Mouse (Mus musculus) ZHBTc4 (cell line): ENCODE measurements around the gene 6030408B16Rik.
A peak's percentile ranks its signal among the peaks of the same experiment; 100 is the strongest.

Experiments
- DNase-seq: peaks from one replicate; pipeline ENCODE4 v3.0.0-alpha.2; 2011; ENCODE audit warnings: low read depth, low spot score

The 6030408B16Rik gene

DNA sequence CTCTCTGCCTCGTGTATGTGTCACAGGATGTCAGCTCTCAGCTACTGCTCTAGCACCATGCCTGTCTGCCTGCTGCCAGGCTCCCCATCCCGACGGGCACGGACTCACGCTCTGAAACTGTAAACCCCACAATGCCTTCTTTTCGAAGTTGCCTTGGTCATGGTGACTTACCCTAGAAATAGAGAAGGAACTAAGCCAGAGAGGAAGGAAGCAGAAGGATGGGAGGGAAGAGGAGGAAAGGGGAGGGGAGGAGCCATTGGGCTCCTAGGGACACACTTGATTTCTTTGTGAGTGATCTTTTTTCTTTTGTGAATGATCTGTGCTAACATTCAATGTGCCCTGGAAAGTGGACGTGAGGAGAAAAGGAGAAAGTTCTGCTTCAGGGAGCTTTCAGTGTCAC, 5.0 kb downstream of the 6030408B16Rik start:
- no peak for DNase-seq

DNA sequence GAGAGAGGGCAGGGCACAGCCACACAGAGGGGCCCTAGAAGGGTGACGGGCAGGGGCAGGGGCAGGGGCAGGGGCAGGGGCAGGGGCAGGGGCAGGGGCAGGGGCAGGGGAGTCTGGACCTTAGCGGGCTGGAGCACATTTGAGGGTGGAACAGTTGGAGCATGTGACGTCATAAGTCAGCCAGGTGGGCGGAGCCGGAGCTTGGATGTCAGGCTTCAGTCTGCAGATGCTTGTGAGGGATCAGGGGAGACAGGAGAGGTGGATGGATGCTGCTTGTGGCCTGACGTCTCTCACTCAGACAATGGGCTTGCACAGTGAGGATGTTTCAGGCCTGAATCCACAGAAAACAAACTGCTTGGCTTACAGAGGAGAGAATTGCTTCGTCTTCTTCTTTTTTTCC, 5.5 kb downstream of the 6030408B16Rik start:
- DNase-seq: peak; percentile 70

DNA sequence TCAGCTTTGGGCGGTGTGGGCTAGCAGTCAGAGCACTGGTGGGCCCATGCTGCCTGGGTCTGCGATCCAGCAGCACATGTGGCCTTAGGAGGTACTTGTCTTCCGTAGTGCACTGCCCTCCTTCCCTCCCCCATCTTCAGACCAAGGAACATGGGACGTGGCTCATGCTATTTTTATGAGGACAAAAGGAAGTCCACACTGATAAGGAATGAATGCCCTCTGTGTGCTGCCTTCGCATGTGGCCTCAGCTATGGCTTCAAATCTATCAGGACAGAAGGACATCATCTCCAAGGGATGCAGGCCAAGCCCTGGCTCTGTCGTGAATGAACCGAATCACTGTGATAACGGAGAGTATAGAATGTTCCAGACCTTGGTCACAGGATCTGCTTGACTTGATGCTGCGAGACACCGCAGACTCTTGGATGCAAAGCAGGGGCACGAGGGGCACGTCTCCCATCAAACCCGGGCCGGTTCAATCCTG, 6.5 kb downstream of the 6030408B16Rik start:
- DNase-seq: no peak

DNA sequence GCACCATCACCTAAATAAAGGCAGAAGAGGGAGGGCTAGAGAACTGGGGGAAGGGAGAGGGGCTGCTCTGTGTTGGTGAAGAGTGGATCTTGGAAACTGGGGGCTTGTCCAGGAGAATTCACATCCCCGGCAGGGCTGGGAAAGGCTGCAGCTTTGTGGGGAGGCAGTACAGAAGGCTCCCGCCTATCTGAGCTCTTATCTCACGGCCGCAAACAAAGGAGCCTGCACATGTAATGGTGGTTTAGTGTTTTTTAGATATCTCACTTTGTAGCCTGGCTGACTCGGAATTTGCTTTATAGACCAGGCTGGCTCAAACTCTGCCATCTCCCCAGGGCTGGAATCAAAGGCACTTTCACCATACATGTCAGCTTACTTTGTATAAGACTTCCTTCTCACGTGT, 7.1 kb downstream of the 6030408B16Rik start:
- DNase-seq: no peak

DNA sequence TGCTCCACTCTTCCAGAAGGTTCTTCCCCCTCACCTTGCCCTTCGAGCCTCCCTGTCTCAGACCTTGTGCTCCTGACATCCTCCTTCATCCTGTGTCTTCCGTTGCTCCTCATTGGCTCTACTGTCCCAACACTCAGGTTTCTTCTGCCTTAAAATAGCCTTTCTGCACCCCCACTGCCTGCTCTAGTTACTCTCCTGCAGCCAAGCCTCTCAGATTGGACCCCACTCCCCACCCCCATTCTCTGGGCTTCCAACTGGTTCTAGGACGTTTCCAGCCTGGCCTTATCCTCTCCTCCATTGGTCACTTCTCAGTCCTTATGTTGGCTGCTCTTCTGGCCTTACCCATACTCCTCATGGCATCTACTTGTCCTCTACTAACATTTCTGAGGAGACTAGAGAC, 9.2 kb downstream of the 6030408B16Rik start:
- DNase-seq: no peak

DNA sequence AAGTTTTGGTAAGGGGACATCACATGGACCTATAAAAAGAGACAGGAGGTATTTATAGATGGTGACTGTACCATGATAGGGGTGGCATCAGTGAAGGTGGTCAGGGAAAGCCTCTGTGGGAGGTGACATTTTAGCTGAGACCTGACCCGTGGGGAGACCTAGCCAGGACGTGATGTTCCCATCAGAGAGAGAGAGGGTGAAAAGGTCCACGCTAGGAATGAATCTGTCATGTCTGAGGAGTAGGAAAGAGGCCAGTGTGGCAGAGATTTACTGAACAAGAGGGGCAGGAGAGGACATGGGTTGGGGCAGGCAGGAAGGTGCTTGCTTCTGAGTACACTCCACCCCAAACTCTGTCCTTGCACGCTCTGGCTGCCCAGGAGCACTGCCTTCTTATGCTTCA, 10.8 kb downstream of the 6030408B16Rik start:
- no peak for DNase-seq

DNA sequence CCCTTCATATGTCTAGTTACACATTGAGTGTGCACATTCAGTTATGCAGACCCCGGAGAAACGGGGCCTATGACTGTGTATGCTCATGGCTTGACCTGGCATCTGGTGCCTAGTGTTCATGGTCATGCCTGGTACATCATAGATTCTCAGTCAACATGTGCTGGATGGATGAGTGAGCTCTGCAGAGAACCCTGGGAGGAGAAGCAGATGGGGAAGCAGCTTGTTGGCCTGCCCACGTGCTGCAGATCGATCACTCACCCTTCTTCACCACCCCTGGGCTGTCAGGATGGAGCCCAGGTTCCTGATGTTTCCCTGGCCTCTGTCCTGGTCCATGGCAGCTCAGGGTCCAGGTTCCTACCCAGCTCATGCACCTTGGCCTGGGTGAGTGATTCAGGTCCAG, 13.4 kb downstream of the 6030408B16Rik start:
- DNase-seq: no peak

DNA sequence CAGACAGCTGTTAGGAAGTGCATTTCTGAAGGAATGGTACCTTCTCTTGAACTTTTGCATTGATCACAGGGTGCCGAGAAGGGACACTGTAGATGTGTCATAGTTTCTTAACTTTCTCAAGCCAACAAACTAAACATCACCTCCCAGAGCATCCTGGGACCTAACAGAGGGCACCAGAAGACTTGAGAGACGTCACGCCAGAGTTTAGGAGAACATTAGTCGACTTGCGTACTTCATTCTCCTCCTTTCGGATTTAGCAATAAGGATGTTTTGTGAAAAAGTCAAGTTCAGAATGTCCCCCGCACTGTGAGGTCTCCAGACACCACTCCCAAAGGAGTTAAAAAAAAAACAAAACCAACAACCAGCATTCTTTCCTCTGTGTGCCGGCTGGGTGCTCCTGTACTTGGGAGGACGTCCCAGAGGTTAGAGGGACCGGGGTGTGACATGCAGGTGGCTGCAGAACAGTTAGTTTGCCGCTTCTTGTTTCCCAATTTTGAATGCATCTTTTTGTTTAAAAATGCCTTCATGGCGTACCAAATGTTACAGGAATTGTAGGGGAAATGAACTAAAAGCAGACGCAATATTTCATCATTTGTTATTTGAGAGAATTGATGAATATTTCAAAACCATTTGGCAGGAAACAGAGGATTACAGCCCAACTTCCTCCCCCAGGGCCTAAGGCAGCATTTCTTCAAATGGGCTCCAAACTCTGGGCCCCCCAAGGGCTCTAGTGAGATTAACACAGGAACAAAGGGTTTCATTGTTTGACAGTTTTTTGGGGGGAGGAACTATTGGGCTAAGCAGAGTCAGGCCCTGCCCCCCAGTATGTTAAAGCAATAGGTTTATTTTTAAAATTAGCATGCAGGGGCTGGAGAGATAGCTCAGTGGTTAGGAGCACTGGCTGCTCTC, 15.7 kb downstream of the 6030408B16Rik start:
- DNase-seq: no peak

DNA sequence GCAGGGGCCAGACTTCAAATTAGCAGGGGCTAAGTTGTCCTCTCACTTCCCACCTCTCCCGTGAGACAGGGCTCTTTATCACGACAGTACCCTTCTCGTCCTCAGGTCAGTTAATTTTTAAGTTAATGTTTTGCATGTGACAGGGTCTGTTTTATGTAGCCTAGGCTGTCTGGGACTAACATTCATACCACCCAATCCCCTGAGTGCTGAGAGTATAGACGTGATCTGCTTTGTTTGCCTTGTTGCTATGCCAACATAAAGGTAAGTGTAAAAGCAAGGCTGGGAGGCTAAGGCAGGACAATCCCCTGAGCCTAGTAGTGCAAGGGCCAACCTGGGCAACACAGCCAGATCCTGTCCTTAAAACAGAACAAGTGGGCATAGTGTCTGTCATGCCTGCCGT, 16.5 kb downstream of the 6030408B16Rik start:
- DNase-seq: no peak

DNA sequence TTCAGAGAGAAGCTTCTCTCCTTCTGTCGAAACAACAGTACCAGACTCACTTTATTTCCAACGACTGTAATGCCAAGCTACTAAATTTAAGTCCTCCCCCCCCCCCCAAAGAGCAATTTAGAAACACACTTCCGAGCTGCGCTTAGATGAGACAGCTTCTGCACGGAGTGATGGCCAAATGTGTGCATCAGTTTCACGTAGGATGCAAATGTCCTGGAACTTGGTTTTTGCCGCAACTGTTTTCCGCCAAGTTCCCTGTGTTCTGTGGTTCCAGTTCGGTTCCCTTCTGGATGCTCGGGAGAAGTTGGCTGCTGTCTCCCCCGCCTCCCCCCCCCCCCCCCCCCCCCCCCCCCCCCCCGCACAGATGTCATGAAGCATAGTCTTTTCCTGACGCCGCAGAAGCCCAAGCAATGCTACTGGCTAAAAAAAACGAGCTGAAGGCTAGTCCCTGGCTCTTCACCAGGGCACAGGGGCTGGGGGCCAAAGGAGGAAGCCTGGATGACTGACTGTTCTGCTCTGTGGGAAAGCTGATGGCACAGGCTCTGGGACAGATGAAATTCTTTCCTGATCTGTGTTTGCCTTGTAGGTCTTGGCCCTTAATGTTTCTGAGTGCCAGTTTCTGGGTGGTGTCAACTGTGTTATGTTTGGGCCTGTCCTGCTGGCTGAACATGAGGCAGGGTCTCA, 18.2 kb downstream of the 6030408B16Rik start:
- no peak for DNase-seq

DNA sequence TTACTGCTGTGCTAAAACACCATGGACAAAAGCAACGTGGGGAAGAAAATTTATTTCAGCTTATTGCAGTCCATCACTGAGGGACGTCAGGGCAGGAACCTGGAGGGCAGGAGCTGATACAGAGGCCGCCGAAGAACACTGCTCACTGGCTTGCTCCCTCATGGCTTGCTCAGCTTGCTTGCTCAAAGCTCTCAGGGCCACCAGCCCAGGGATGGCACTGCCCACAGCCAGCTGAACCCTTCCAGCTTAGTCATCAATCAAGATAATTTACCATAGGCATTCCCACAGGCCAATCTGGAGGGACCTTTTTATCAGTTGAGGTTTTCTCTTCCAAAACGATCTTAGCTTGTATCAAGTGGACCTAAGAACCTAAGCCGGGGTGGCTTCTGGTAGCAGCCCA, 19.0 kb downstream of the 6030408B16Rik start:
- DNase-seq: no peak

DNA sequence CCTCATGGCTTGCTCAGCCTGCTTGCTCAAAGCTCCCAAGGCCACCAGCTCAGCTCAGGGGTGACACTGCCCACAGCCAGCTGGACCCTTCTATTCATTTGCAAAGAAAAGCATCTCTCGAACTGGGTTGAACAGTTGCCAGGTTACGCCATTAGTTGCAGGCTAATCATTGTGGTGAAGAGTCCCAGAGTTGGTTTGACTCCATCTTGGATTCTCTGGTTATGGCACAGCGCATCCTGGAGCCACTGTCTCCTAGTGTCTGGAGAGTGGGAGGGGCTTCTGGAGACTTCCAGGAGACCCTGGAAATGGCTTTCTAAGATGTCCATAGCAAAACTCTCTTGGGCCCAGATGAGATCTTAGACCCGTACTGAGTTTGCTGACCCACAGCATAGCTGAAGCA, 22.4 kb downstream of the 6030408B16Rik start:
- no peak for DNase-seq

DNA sequence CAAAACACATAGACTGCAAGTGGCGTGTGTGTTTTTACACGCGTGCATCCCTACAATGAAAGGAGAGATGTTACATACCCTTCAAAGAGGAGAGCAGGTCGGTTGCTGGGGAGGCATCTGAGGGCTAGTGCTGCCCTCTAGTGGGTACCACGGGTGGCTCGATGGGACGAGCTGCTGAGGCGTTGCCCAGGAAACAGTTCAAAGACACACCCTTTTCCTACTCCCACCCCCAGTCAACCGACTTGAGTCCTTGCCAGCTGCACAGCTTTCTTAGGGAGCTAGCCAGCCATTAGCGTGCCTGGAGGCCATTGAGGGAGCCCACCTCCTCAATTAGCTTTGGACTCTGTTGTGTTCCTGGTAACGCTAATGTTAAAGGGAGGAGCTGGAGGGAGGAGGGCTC, 22.8 kb downstream of the 6030408B16Rik start:
- DNase-seq: peak; percentile 97

DNA sequence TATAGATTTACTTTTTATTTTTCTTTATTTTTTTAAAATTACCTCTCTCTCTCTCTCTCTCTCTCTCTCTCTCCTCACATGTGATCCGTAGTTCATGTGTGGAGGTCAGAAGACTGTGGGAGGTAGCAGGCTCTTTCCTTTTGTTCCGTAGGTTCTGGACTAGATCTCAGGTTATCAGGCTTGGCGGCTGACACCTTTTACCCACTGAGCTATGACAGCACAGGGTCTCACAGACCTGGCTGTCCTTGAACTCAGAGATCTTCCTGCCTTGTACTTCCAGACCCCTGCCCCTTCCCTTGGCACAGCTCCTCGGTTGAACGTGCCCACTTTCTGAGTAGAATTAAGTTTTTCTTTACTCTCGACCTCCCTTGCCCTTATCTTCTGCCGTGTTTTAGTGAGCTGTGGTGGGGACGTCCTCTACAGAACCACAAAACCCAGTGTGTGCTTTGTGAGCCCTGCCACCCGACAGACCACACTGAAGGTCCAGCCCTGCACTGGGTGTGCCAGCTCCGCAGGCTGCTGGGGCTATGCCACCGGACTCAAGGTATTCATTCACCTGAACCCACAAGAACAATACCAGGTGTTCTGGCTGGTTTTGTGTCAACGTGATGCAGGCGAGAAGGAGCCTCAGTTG, 23.4 kb downstream of the 6030408B16Rik start:
- DNase-seq: no peak

DNA sequence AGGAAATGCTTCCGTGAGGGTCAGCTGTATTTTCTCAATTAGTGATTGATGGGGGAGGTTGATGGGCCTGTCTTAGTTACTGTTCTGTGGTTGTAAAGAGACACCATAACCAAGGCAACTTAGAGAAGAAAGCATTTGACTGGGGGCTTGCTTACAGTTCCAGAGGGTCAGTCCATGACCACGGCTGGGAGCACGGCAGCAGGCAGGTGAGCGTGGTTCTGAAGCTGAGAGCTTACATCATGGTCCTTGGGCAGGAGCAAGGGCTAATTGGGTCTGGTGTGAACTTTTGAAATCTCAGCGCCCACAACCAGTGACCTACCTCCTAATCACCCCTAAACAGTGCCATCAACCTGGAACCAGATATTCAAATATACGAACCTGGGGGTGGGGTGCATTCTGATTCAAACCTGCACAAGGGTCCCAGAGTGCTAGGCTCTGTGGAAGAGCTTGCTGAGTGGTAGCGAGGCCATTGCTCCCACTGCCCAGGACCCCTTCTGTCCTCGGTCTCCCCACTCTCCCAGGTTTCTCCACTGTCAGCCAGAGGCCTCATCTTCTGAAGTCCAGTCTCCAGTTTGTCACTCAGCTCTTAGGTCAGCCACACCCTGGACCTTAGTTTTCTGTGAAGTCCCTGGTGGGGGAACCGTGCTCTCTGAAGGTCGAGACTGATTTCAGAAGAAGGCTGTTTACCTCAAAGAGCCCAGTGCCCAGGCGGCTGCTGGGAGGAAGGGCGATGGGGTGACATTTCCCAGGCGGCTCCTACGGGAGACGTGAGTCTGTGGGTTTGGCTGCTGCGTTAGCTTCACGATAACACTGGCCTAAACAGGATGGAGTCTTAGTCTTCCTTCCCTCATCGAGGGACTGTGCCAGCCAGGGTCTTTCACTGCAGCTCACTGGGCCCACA, 24.2 kb downstream of the 6030408B16Rik start:
- no peak for DNase-seq

DNA sequence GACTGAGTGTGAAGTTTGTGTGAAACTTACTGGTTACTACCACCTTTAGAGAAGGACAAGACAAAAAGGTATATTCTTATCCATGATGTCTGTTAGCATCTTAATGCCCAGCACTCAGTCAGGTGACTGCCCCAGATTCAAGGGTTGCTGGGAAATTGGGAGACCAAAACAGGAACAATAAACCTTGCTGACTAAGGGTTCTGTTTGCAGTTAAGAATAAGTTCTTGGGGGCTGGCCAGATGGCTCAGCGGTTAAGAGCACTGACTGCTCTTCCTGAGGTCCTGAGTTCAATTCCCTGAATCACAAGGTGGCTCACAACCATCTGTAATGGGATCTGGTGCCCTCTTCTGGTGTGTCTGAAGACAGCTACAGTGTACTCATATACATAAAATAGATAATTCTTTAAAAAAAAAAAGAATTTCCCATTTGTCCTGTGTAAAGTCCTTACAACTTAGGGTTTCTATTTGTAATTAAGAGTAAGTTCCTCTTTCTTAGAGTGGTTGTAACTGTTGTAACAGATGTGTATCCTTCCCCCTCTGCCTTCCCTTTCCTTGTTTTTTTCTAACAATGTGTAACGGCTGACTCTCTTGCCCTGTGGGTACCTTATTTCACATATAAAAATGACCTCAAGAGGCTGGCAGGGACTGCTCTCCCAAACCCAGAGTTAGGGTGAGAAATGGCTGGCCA, 24.9 kb downstream of the 6030408B16Rik start:
- no peak for DNase-seq

DNA sequence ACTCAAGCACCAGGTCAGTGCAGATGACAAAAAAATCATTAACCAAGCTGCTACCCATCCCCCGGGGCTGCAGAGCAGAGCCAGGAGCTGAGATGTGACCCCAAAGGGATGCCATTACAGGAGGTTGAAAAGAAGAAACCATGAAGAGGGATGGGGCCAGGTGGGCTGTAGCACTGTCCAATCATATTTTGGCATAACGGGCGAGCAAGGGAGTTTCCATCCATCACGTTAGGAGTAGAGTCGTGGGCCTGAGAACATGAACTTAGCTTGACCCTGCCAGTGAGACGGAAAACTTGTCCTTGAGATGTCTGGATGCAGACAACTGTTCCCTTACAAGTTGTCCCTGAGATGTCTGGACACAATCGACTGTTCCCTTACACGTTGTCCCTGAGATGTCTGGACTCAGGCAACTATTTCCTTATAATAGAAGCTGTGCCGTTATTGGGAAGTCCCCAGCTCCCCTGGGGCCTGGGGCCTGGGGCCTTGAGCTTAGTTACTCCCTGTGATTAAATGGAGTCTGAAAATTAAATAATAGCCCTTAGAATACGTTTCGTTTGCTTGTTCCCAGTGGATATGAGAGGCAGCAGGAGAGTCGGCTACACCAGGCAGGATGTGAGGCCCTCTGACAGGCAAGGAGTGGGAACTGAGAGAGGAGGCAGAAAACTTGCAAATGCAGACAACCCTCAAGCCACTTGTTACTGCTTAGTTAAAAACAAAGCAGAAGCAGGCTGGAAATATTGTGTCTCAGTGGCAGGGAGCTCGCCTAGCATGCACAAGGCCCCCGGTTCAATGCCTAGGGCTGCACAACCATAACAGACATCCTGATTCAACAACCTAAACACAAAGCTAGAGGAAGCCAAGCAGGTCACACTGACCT, 26.1 kb downstream of the 6030408B16Rik start:
- DNase-seq: no peak

DNA sequence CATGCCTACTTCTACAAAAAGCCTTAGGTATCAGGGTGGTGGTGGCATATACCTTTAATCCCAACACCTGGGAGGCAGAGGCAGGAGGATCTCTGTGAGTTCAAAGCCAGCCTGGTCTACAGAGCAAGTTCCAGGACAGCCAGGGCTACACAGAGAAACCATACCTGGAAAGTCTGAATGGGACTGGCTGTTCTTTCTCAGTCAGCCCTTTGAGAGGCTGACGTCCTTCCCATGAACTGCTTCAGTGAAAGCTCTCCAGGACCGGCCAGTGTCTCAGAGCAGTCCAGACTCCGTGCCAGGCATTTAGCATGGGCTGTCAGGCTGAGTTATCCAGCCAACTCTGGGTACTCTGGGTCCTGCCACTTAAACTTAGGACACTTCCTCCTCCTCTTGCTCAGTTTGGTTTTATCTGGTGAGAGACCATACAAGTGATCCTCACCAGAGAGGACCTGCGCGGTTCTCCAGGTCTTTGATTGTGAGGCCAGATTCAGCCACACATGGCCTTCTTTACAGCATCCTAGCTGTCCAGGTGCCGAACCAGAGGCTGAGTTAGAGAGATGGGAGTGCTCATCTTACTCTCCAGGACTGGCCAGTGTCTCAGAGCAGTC, 27.1 kb downstream of the 6030408B16Rik start:
- no peak for DNase-seq

DNA sequence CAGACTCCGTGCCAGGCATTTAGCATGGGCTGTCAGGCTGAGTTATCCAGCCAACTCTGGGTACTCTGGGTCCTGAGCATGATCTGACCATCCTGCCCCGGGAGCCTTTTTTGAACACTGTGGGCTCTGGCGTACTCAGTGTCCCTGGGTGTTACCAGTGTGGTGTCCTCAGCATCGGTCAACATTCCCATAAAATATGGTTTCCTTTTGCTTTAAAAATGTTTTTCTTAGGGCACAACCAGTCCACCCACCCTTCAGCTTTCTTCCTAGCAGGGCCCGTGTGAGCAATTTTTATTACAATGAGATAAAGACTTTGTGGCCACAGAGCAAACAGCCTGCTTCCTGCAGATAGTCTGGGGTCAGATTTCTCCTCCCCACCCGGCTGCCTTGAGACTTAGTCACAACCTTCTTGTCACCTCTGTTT, 27.6 kb downstream of the 6030408B16Rik start:
- no peak for DNase-seq
